Mouse (Mus musculus) hindbrain, postnatal 0 days (tissue): ENCODE measurements around the gene Hdac4. TPM values are rescaled to one million over a fixed set of nuclear protein-coding genes. Genes with fewer than 3 reads are reported as not detected.

Experiments
- ATAC-seq: fragments of 200-750 bp; cut with Nextera tagmentation; 2 replicates; pipeline ENCODE4 v1.8.0; 2017; ENCODE audit warnings: mild to moderate bottlenecking, moderate TSS enrichment, moderate library complexity
- DNase-seq: peaks from one replicate; pipeline ENCODE4 v3.0.0-alpha.2; 2015; ENCODE audit warnings: low spot score
- H3K27ac ChIP-seq: fragments of 300-500 bp; sonication (generic); 2 replicates; pipeline ENCODE4 v1.5.1; 2014; ENCODE audit warnings: mild to moderate bottlenecking
- H3K27me3 ChIP-seq: fragments of 300-500 bp; sonication (generic); 2 replicates; pipeline ENCODE4 v1.6.1; 2014; ENCODE audit warnings: low read length, mixed read lengths; ENCODE audit not compliant: insufficient read depth
- H3K36me3 ChIP-seq: fragments of 300-500 bp; sonication (generic); 2 replicates; pipeline ENCODE4 v1.6.1; 2014; ENCODE audit warnings: low read length, mixed read lengths; ENCODE audit not compliant: insufficient read depth
- H3K4me1 ChIP-seq: fragments of 300-500 bp; sonication (generic); 2 replicates; pipeline ENCODE4 v1.6.1; 2014; ENCODE audit warnings: antibody characterized with exemption, low read length, mixed read lengths; ENCODE audit not compliant: insufficient read depth
- H3K4me2 ChIP-seq: fragments of 300-500 bp; sonication (generic); 2 replicates; pipeline ENCODE4 v1.6.1; 2014; ENCODE audit warnings: low read depth, mild to moderate bottlenecking, low read length, moderate library complexity, mixed read lengths
- H3K4me3 ChIP-seq: fragments of 300-500 bp; sonication (generic); 2 replicates; pipeline ENCODE4 v1.5.1; 2014; ENCODE audit warnings: low read length
- H3K9ac ChIP-seq: fragments of 300-500 bp; sonication (generic); replicated peaks from 2 replicates; pipeline ENCODE4 v1.6.1; 2014; ENCODE audit warnings: mild to moderate bottlenecking, low read length, moderate library complexity, mixed read lengths
- H3K9me3 ChIP-seq: fragments of 300-500 bp; sonication (generic); 2 replicates; pipeline ENCODE4 v1.6.1; 2016; ENCODE audit warnings: low read length, mixed read lengths
- CTCF ChIP-seq: IDR thresholded peaks from 2 replicates; pipeline ENCODE4 v1.5.1; 2016; ENCODE audit warnings: antibody characterized with exemption, control low read depth, low read depth
- WGBS: fragments of 180-500 bp; shearing (Covaris S2); extraction: QIAGEN DNeasy Blood & Tissue Kit; methylation state at CpG from one replicate; pipeline ENCODE4 v1.1.7; 2014; 5-methylcytosine and 5-hydroxymethylcytosine counted together
- polyA plus RNA-seq: library from polyadenylated mRNA; unstranded; fragments of >200 nt; fragmentation: Nextera tagmentation; extraction: Ambion mirVana; gene quantifications from 2 replicates; pipeline ENCODE4 v1.2.1, GENCODE M21; 2015
- total RNA-seq: library from RNA; depleted of rRNA; stranded (reverse); fragments of >200 nt; gene quantifications from 2 replicates; pipeline ENCODE4 v1.2.3, GENCODE M21; 2014

The Hdac4 gene
- total and polyA plus RNA-seq, 2 experiments from 2014 or later: 20.2 to 67.9 TPM

DNA sequence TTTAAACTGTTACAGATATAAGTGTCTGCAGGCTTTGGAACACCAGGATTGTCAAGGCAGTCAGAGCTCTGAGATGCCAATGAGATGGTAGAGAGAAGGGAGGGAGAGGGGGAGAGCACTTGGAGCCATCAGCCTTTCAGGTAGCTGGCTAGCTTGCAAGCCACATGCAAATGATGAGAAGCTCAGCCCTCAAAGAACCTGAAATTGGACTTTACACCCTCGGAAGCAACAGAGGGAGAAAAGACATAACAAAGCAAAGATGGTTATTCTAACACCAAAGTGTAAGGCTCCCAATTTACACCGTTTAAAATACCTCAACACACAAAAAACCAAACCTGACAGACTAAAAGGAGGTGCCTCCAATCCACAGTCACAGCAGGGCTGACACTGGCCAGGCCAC, 63.3 kb downstream of the Hdac4 start:
- no peaks in the 10 kb centered on the region for H3K36me3 ChIP-seq
- TF ChIP-seq CTCF: no peak

DNA sequence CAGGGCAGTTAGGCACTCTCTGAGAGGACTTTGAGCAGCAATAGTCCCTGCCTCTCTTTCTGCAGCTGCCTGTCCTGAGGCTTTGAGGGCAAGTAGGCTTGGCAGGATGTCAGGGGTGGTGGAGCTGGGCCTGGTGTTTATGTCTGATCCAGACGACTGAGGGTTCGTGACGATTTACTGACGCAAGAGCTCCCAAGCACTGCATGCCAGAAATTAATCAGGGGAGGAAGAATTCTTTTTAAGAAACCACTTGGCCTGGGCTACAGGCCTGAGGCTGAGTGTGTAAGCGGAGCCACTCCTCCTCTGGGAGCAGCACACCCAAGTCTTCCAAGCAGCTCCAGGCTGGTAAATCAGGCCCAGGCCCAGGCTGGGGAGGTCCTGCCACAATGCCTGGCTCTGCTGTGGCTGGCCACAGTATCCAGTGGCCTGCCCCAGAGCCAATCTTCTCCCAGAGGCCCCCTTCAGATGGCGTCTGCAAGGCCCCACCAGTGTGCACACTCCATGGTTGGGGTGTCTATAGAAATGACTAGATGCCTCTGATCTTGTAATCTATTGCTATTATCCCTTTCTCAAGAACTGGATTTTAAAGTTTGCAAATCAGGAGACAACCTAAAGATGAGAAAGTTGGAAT, 64.9 kb downstream of the Hdac4 start:
- Histone ChIP-seq H3K27me3 (no peaks in the 10 kb centered on the region), H3K27ac (peak overlapping the region; percentile 32; the same call in 1 of the 2 replicates), H3K4me1 (peaks cover 16% of the 10 kb centered on the region), H3K4me2 (no peak overlapping the region), H3K9me3 (no peaks in the 10 kb centered on the region), H3K36me3 (no peaks in the 10 kb centered on the region), H3K4me3 (no peak overlapping the region), H3K9ac (no peak overlapping the region)
- ATAC-seq (peak; percentile 73), DNase-seq (peak; percentile 71)
- no peak for TF ChIP-seq CTCF
- 45% methylated on average over 6 of the region's 6 CpGs for WGBS

More for the DNA sequence above, 63.3 kb downstream of the Hdac4 start:
- Histone ChIP-seq H3K27me3 (no peaks in the 10 kb centered on the region), H3K9ac (no peak overlapping the region), H3K27ac (no peak overlapping the region), H3K4me2 (no peak overlapping the region), H3K9me3 (no peaks in the 10 kb centered on the region), H3K4me3 (no peak overlapping the region), H3K4me1 (peaks cover 29% of the 10 kb centered on the region)
- WGBS: 76% methylated on average over 2 of the region's 2 CpGs
- DNase-seq: no peak
- no peak for ATAC-seq

DNA sequence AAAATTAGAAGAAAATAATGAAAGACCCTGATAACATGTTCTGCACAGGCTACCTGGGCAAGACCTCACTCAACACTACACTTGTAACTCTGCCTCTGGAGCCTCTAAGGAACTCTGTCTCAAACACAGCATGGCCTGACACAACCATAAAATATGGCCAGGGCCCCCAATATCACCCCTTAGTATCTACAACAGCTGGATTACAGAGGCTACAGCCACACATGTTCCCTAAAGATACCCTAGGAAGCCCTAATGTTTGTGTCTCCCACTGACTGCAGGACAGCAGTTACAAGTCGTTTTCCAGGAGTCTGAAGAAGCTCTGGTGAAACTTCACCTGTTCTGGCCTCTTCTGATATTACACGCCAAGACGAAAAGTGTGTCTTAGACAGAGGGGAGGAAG, 65.7 kb downstream of the Hdac4 start:
- DNase-seq (no peak), ATAC-seq (no peak)
- H3K36me3 ChIP-seq: no peaks in the 10 kb centered on the region
- H3K9ac ChIP-seq: no peak overlapping the region
- no peak overlapping the region for H3K27ac ChIP-seq
- no peak overlapping the region for H3K4me3 ChIP-seq
- no peak overlapping the region for H3K4me2 ChIP-seq
- peaks cover 16% of the 10 kb centered on the region for H3K4me1 ChIP-seq
- H3K27me3 ChIP-seq: no peaks in the 10 kb centered on the region
- no peak for TF ChIP-seq CTCF
- no peaks in the 10 kb centered on the region for H3K9me3 ChIP-seq
- WGBS: 91% methylated on average over 3 of the region's 3 CpGs

DNA sequence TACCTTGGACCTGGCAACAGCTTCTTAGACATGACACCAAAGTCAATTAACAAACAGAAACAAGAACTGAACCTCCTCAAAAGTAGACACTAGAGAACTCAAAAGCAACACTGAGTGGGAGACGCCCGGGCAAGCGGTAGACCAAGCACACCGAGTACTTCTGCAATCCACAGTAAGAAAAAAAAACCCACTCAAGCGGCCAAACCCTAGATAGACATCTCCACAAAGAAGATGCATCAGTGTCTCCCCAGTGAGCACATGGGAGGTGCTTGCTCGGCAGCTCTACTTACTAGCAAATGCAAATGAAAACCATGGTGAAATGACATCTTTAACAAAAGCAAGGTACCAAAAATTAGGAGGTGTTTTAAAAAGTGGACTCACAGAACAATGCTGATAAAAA, 67.7 kb downstream of the Hdac4 start:
- no peak for TF ChIP-seq CTCF
- Histone ChIP-seq H3K9me3 (no peaks in the 10 kb centered on the region), H3K4me3 (no peak overlapping the region), H3K36me3 (no peaks in the 10 kb centered on the region), H3K27ac (no peak overlapping the region), H3K9ac (no peak overlapping the region), H3K4me2 (no peak overlapping the region), H3K4me1 (peaks cover 16% of the 10 kb centered on the region), H3K27me3 (no peaks in the 10 kb centered on the region)
- ATAC-seq (no peak), DNase-seq (no peak)
- WGBS: 87% methylated on average over 6 of the region's 6 CpGs

DNA sequence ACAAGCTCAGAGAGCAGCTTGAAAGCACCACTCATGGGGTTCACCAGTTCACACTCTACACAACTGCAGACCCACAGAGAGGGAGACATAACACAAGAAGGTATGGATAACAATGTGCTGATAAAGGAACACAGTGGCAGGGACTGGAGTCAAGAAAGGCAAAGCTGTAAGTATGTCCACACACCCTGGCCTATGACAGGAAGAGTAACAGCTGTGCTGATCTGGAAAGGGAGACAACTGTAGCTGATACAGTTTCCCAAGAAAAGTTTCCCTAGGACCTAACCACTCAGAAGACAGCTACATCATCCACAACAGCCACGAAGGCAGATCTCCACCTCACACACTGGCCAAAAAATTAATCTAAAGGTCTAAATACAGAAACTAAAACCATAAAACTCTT, 68.1 kb downstream of the Hdac4 start:
- Histone ChIP-seq H3K27ac (no peak overlapping the region), H3K36me3 (no peaks in the 10 kb centered on the region), H3K4me2 (no peak overlapping the region), H3K9ac (no peak overlapping the region), H3K27me3 (no peaks in the 10 kb centered on the region), H3K4me1 (peaks cover 16% of the 10 kb centered on the region), H3K4me3 (no peak overlapping the region), H3K9me3 (no peaks in the 10 kb centered on the region)
- TF ChIP-seq CTCF: no peak
- DNase-seq (no peak), ATAC-seq (no peak)
- WGBS: 90% methylated on average over 1 of the region's 1 CpGs

DNA sequence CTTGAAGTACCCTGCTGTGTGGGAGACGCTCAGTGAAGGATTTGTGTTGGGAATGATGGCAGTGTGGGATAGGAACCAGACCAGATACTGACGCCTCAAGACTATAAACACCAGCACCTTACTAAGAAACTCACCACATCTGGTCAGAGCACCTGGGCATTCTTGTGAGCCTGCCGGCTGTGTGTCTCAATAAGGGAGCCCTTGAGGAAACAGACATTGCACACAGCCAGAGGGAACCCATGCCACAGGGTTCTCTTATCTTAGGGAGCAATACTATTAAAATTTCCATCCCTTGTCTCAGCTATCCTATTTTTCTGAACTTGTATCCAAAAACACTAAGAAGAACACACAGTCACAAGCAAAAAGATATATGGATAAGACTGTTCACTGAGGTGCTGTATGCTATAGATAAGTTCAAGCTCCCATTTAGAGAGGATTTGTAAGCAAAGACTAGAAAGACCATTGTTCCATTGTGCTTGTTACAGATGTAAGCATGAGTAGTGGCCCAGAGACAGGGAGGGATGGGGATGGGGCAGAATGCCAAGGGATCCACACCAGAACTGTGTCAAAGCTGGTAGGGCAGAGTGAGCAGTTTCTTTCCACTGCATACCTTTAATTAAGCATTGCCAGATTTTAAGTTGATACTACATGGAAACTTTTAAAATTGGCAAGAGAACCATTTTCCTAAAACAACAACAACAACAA, 70.8 kb downstream of the Hdac4 start:
- H3K9me3 ChIP-seq: no peaks in the 10 kb centered on the region
- ATAC-seq: no peak

DNA sequence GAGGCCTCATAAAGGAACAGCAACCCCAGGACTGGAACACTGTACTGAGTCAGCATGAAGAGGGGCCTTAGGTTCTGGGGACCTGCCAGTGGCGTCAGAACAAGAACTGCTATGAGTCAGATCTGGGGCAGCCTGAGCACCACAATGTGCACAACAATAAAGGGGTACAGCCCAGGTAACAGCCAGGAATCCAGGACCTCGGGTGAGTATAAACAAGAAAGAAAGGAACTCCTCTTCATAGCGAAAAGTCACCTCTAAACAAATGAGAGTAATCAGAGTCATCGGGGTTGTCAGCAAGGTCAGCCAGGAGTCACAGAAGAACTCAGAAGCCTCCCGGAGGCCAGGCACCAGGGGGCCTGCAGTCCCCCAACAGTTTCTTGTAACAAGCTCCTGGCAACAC, 76.2 kb downstream of the Hdac4 start:
- no peak for DNase-seq
- no peaks in the 10 kb centered on the region for H3K4me1 ChIP-seq
- no peak overlapping the region for H3K9ac ChIP-seq
- WGBS: 53% methylated on average over 5 of the region's 5 CpGs
- H3K27ac ChIP-seq: no peak overlapping the region
- H3K4me2 ChIP-seq: no peak overlapping the region
- no peaks in the 10 kb centered on the region for H3K9me3 ChIP-seq
- no peaks in the 10 kb centered on the region for H3K36me3 ChIP-seq
- no peak for TF ChIP-seq CTCF
- no peak for ATAC-seq
- H3K27me3 ChIP-seq: no peaks in the 10 kb centered on the region
- no peak overlapping the region for H3K4me3 ChIP-seq

More for the DNA sequence above, 70.8 kb downstream of the Hdac4 start:
- Histone ChIP-seq H3K27me3 (no peaks in the 10 kb centered on the region), H3K9ac (no peak overlapping the region), H3K4me2 (no peak overlapping the region), H3K27ac (no peak overlapping the region), H3K4me1 (no peaks in the 10 kb centered on the region), H3K36me3 (no peaks in the 10 kb centered on the region), H3K4me3 (no peak overlapping the region)
- no peak for DNase-seq
- 74% methylated on average over 3 of the region's 3 CpGs for WGBS
- TF ChIP-seq CTCF: no peak
